Comparison of ENCODE assay signal across 14 mouse cellular contexts in genomic region chr17:71214514-71215240, GRCm38 (mm10). TPM values are rescaled to one million over a fixed set of nuclear protein-coding genes. Genes with fewer than 3 reads are reported as not detected.
A peak's percentile ranks its signal among the peaks of the same experiment; 100 is the strongest.
DNase-seq lines count a peak whose midpoint lies in the region; ATAC-seq lines count a peak whose summit lies in the region.
"Had no signal": no experiment of that assay in that cellular context is flagged by ENCODE, and none has a peak within 500 bp of the region (broad histone marks: within the 10 kb centered on the region; RNA-seq: fewer than 3 reads in every experiment).

No protein-coding gene starts in this region.

- no peaks in the 10 kb centered on the region for H3K27me3 ChIP-seq in kidney, embryonic 16.5 days (ENCODE audit: insufficient read depth, low read length)
- H3K27me3 ChIP-seq in forebrain, embryonic 16.5 days (replicated peaks; ENCODE audit: control insufficient read depth, insufficient read depth, low read length), result no peaks in the 10 kb centered on the region
- H3K27me3 ChIP-seq: forebrain, embryonic 15.5 days; limb, embryonic 15.5 days; midbrain, embryonic 15.5 days; stomach, embryonic 15.5 days had no signal

- DNase-seq in kidney, postnatal 4 days, result no peak
- DNase-seq in MEL-GATA-1-ER (ENCODE audit: extremely low read depth, low read depth), result peak; percentile 27
- peak; percentile 63 for DNase-seq in induced T-regulatory cell, adult 2 months (ENCODE audit: low read depth)
- no peak for DNase-seq in right cerebral cortex, postnatal 10 days (ENCODE audit: low spot score in 2 of 2)
- DNase-seq in natural killer cell, adult 2 months (ENCODE audit: low spot score in 2 of 2), result no peak
- DNase-seq: embryo, embryonic 11 days; heart, adult 18-20 months had no signal

- WGBS in kidney, embryonic 16.5 days, result 69% methylated on average over 17 of the region's 17 CpGs
- WGBS in forebrain, embryonic 16.5 days, result 82% methylated on average over 17 of the region's 17 CpGs

- H3K4me1 ChIP-seq in kidney, embryonic 16.5 days (ENCODE audit: insufficient read depth, low read length), result peaks cover 25% of the 10 kb centered on the region
- H3K4me1 ChIP-seq in forebrain, embryonic 16.5 days (replicated peaks; ENCODE audit: control insufficient read depth, insufficient read depth, low read length), result peaks cover 4% of the 10 kb centered on the region
- H3K4me1 ChIP-seq: midbrain, embryonic 15.5 days had no signal

- no peak overlapping the region for H3K4me2 ChIP-seq in kidney, embryonic 16.5 days (replicated peaks; ENCODE audit: low read depth, low read length)
- no peak overlapping the region for H3K4me2 ChIP-seq in forebrain, embryonic 16.5 days (ENCODE audit: low read length)
- H3K4me2 ChIP-seq: forebrain, embryonic 15.5 days; limb, embryonic 15.5 days; midbrain, embryonic 15.5 days; stomach, embryonic 15.5 days had no signal

- H3K9me3 ChIP-seq in kidney, embryonic 16.5 days (ENCODE audit: low read length), result peaks cover 7% of the 10 kb centered on the region; the same call in 1 of the 2 replicates
- H3K9me3 ChIP-seq in forebrain, embryonic 16.5 days (ENCODE audit: control insufficient read depth, low read length), result no peaks in the 10 kb centered on the region
- H3K9me3 ChIP-seq: forebrain, embryonic 15.5 days; limb, embryonic 15.5 days; midbrain, embryonic 15.5 days; stomach, embryonic 15.5 days had no signal

- no peak overlapping the region for H3K4me3 ChIP-seq in kidney, embryonic 16.5 days (ENCODE audit: low read length)
- no peak overlapping the region for H3K4me3 ChIP-seq in forebrain, embryonic 16.5 days (replicated peaks; ENCODE audit: low read length)
- H3K4me3 ChIP-seq: forebrain, embryonic 15.5 days; limb, embryonic 15.5 days; midbrain, embryonic 15.5 days; stomach, embryonic 15.5 days had no signal

- peaks cover 15% of the 10 kb centered on the region for H3K36me3 ChIP-seq in kidney, embryonic 16.5 days (ENCODE audit: insufficient read depth, low read length)
- 0 out of 2 replicates have a peak, but pooled peaks cover 4% of the 10 kb centered on the region for H3K36me3 ChIP-seq in forebrain, embryonic 16.5 days (ENCODE audit: control insufficient read depth, insufficient read depth)

- 0 out of 2 replicates have a peak overlapping the region, but pooled peaks have one; percentile 8 for H3K9ac ChIP-seq in kidney, embryonic 16.5 days (replicated peaks; ENCODE audit: low read length)
- H3K9ac ChIP-seq in forebrain, embryonic 16.5 days (replicated peaks; ENCODE audit: low read depth, low read length), result no peak overlapping the region
- H3K9ac ChIP-seq: forebrain, embryonic 15.5 days; limb, embryonic 15.5 days; midbrain, embryonic 15.5 days; stomach, embryonic 15.5 days had no signal

- H3K27ac ChIP-seq in kidney, embryonic 16.5 days (ENCODE audit: low read length), result no peak overlapping the region
- no peak overlapping the region for H3K27ac ChIP-seq in forebrain, embryonic 16.5 days (ENCODE audit: low read length)
- H3K27ac ChIP-seq: forebrain, embryonic 15.5 days; limb, embryonic 15.5 days; midbrain, embryonic 15.5 days; stomach, embryonic 15.5 days had no signal

- ATAC-seq in kidney, embryonic 16.5 days (ENCODE audit: low FRiP score, low TSS enrichment), result no peak
- peak; percentile 21 for ATAC-seq in megakaryocyte progenitor cell, adult 5-6 weeks (replicated peaks; ENCODE audit: poor library complexity)
- no peak for ATAC-seq in forebrain, embryonic 16.5 days
- ATAC-seq: forebrain, embryonic 15.5 days; midbrain, embryonic 15.5 days had no signal

RNA-seq across cellular contexts. Expression of gene Lpin2, which starts 32.3 kb away (rescaled TPM):
- polyA plus RNA-seq in kidney, embryonic 16.5 days (2015; fragmentation: Nextera tagmentation; extraction: Ambion mirVana), result 65.8 and 78.4 TPM in 2 replicates
- 18.9 and 26.4 TPM in 2 replicates for total RNA-seq in megakaryocyte progenitor cell, adult 5-6 weeks (2015)
- 26.1 and 47.3 TPM in 2 replicates for total RNA-seq in megakaryocyte progenitor cell, adult 5-6 weeks (2017)
- polyA plus RNA-seq in forebrain, embryonic 16.5 days (2015; fragmentation: Nextera tagmentation; extraction: Ambion mirVana), result 35.6 and 40.1 TPM in 2 replicates

Comparison
In these comparisons a context has a peak if more than half of its experiments do, and no peak if none do; other contexts are left out.
1. DNase-seq: peak in MEL-GATA-1-ER (single experiment) and induced T-regulatory cell, adult 2 months (single experiment); none in kidney, postnatal 4 days (0 of 2), right cerebral cortex, postnatal 10 days (0 of 2) and natural killer cell, adult 2 months (0 of 2).